Mouse (Mus musculus) forebrain, embryonic 16.5 days (tissue): Measurements from ENCODE around the gene Serpinb12. TPM values are rescaled to one million over a fixed set of nuclear protein-coding genes. Genes with fewer than 3 reads are reported as not detected.
"Not testable (repeated sequence)": the region's sequence is repeated elsewhere in the genome, so short reads cannot be mapped to it uniquely, and the experiment has no call there.

ENCODE experiments used
- ATAC-seq: fragments of 200-750 bp; cut with Nextera tagmentation; 2 replicates; pipeline ENCODE4 v1.8.0; 2017; ENCODE audit warnings: mild to moderate bottlenecking, moderate library complexity
- H3K27ac ChIP-seq: fragments of 300-500 bp; sonication (generic); 2 replicates; pipeline ENCODE4 v1.5.1; 2014; ENCODE audit warnings: low read length, control low read depth
- H3K27me3 ChIP-seq: fragments of 300-500 bp; sonication (generic); replicated peaks from 2 replicates; pipeline ENCODE4 v1.6.1; 2014; ENCODE audit warnings: low read length; ENCODE audit not compliant: control insufficient read depth, insufficient read depth
- H3K36me3 ChIP-seq: fragments of 300-500 bp; sonication (generic); 2 replicates; pipeline ENCODE4 v1.6.1; 2014; ENCODE audit not compliant: control insufficient read depth, insufficient read depth
- H3K4me1 ChIP-seq: fragments of 300-500 bp; sonication (generic); replicated peaks from 2 replicates; pipeline ENCODE4 v1.6.1; 2014; ENCODE audit warnings: low read length; ENCODE audit not compliant: control insufficient read depth, insufficient read depth
- H3K4me2 ChIP-seq: fragments of 300-500 bp; sonication (generic); 2 replicates; pipeline ENCODE4 v1.6.1; 2014; ENCODE audit warnings: mild to moderate bottlenecking, low read length, control low read depth
- H3K4me3 ChIP-seq: fragments of 300-500 bp; sonication (generic); replicated peaks from 2 replicates; pipeline ENCODE4 v1.5.1; 2014; ENCODE audit warnings: mild to moderate bottlenecking, low read length, control low read depth
- H3K9ac ChIP-seq: fragments of 300-500 bp; sonication (generic); replicated peaks from 2 replicates; pipeline ENCODE4 v1.6.1; 2014; ENCODE audit warnings: low read depth, low read length, control low read depth
- H3K9me3 ChIP-seq: fragments of 300-500 bp; sonication (generic); 2 replicates; pipeline ENCODE4 v1.6.1; 2016; ENCODE audit warnings: low read length; ENCODE audit not compliant: control insufficient read depth
- WGBS: fragments of 180-500 bp; shearing (Covaris S2); extraction: QIAGEN DNeasy Blood & Tissue Kit; methylation state at CpG from one replicate; pipeline ENCODE4 v1.1.7; 2014; 5-methylcytosine and 5-hydroxymethylcytosine counted together
- polyA plus RNA-seq: library from polyadenylated mRNA; unstranded; fragments of >200 nt; fragmentation: Nextera tagmentation; extraction: Ambion mirVana; gene quantifications from 2 replicates; pipeline ENCODE4 v1.2.1, GENCODE M21; 2015

Gene Serpinb12
- polyA plus RNA-seq = not detected in 2 replicates

GRCm38 (mm10) chr1:106934265-106934664 is at the start of gene Serpinb12:
Gene Serpinb12, plus strand, starts transcription at chr1:106934449.
- no peaks in the 10 kb centered on the region for H3K27me3 ChIP-seq
- no peak within 1 kb of the TSS for H3K4me2 ChIP-seq
- no peaks in the 10 kb centered on the region for H3K9me3 ChIP-seq
- H3K9ac ChIP-seq = no peak within 1 kb of the TSS
- H3K36me3 ChIP-seq = no peaks in the 10 kb centered on the region
- 79% methylated on average over 6 of the region's 6 CpGs for WGBS
- no peaks in the 10 kb centered on the region for H3K4me1 ChIP-seq
- no peak within 1 kb of the TSS for H3K4me3 ChIP-seq
- H3K27ac ChIP-seq = no peak within 1 kb of the TSS
- ATAC-seq = no peak

DNA sequence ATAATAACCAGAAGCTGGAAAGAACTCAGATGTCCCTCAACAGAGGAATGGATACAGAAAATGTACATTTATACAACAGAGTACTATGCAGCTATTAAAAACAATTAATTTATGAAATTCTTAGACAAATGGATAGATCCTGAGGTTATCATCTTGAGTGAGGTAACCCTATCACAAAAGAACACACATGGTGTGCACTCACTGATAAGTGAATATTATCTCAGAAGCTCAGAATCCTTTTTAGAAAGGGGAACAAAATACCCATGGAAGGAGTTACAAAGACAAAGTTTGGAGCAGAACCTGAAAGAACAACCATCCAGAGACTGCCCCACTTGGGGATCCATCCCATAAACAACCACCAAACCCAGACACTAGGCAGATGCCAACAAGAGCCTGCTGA is 39.1 kb upstream of the Serpinb12 start:
- not testable (repeated sequence) for H3K4me1 ChIP-seq, H3K27ac ChIP-seq, H3K4me3 ChIP-seq, H3K9me3 ChIP-seq, H3K36me3 ChIP-seq, H3K4me2 ChIP-seq, ATAC-seq, H3K9ac ChIP-seq, H3K27me3 ChIP-seq

DNA sequence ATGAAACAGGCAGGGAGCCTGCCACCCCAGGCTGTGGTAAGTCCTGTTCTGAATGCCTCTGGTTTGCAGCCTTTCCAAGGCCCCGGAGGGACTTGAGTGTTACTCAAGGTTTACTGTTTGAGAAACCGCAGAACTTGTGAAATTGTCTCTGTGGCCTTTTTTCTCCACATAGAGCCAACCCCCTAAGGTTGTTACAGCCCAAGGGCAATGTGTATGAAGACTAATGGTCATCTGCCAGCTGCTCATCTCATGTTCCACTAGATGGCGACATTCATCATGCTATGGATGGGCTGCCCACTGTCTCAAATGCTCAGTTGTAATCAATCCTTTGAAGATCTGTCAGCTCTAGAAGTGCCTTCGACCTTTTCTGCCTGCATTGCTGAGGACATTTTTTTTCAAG is 32.8 kb upstream of the Serpinb12 start:
- H3K36me3 ChIP-seq = no peaks in the 10 kb centered on the region
- no peak overlapping the region for H3K27ac ChIP-seq
- no peak overlapping the region for H3K9ac ChIP-seq
- no peak overlapping the region for H3K4me2 ChIP-seq
- H3K4me3 ChIP-seq = no peak overlapping the region
- H3K27me3 ChIP-seq = no peaks in the 10 kb centered on the region
- WGBS = 40% methylated on average over 4 of the region's 4 CpGs
- H3K9me3 ChIP-seq = no peaks in the 10 kb centered on the region
- no peaks in the 10 kb centered on the region for H3K4me1 ChIP-seq
- no peak for ATAC-seq

GRCm38 (mm10) chr1:106931954-106932353 is 2.3 kb upstream of the Serpinb12 start:
- Histone ChIP-seq H3K4me1 (no peaks in the 10 kb centered on the region), H3K27ac (no peak overlapping the region), H3K27me3 (no peaks in the 10 kb centered on the region), H3K4me3 (no peak overlapping the region), H3K36me3 (no peaks in the 10 kb centered on the region), H3K9ac (no peak overlapping the region), H3K4me2 (no peak overlapping the region), H3K9me3 (no peaks in the 10 kb centered on the region)
- no peak for ATAC-seq
- 87% methylated on average over 4 of the region's 4 CpGs for WGBS

DNA sequence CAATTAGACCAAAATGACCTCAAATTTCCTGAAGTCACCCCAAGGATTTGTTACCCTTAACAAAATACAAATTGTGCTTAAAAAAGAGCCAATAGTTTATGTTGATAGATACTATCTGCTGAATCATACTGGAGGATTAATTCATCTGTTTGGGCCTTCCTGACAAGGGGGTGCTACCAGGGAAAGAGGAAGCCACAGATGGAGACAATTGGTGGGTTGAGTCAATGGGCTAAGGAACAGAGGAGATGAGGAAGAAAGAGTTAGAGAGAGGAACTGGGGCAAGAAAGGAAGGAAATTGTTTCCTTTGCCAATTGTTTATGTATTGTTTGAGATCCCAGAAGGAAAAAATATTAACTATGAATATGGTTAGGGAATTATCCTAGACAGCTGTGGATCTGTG is 591 bp upstream of the Serpinb12 start:
- Histone ChIP-seq H3K36me3 (no peaks in the 10 kb centered on the region), H3K9ac (no peak overlapping the region), H3K27ac (no peak overlapping the region), H3K4me3 (no peak overlapping the region), H3K4me1 (no peaks in the 10 kb centered on the region), H3K4me2 (no peak overlapping the region), H3K27me3 (no peaks in the 10 kb centered on the region), H3K9me3 (no peaks in the 10 kb centered on the region)
- ATAC-seq = no peak

DNA sequence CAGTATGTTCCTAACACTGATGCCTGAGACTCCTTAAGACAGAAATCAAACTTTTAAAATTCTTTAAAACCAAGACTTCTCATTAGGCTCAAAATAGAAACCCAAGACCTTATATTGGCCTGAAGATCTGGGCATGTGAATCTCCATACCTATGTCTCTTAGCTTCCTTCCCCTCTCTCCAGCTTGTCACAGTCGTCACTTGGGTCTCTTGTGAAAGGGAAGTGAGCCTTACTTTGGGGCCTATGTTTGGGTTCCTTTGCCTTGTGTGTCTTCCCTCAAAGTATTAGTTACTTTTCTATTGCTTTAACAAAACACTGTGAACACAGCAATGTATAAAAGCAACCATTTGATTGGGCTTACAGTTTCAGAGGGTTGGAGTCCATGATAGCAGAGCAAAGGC is 13.0 kb downstream of the Serpinb12 start:
- ATAC-seq = no peak
- H3K36me3 ChIP-seq = no peaks in the 10 kb centered on the region
- H3K4me1 ChIP-seq = no peaks in the 10 kb centered on the region
- H3K27me3 ChIP-seq = no peaks in the 10 kb centered on the region
- WGBS = 85% methylated on average over 1 of the region's 1 CpGs
- H3K9me3 ChIP-seq = no peaks in the 10 kb centered on the region
- H3K27ac ChIP-seq = no peak overlapping the region
- H3K4me3 ChIP-seq = no peak overlapping the region
- H3K9ac ChIP-seq = no peak overlapping the region
- H3K4me2 ChIP-seq = no peak overlapping the region

- WGBS = 85% methylated on average over 3 of the region's 3 CpGs
- Histone ChIP-seq H3K4me3 (no peak overlapping the region), H3K27me3 (no peaks in the 10 kb centered on the region), H3K9me3 (no peaks in the 10 kb centered on the region), H3K4me2 (no peak overlapping the region), H3K4me1 (no peaks in the 10 kb centered on the region), H3K36me3 (no peaks in the 10 kb centered on the region), H3K27ac (no peak overlapping the region), H3K9ac (no peak overlapping the region)
- no peak for ATAC-seq
Observed at GRCm38 (mm10) chr1:106959981-106960380, 25.7 kb downstream of the Serpinb12 start.

DNA sequence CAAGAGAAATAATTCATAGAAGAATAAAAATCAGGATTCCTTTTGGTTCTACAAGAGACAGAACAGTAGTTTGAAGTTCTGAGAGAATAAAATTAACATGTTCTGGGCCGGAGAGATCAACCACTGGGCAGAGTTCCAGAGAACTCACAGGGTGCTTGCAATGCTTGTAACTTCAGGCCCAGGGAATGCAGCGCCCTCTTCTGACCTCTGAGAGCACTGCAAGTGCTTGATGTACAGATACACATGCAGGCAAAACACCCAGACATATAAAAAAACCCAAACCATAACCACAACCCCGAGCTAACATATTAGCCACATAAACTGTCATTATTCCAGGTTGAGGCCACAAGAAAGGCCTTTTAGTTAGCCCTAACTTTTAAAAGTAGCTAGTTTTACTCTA is 26.8 kb downstream of the Serpinb12 start:
- 51% methylated on average over 3 of the region's 3 CpGs for WGBS
- no peaks in the 10 kb centered on the region for H3K36me3 ChIP-seq
- no peak for ATAC-seq

GRCm38 (mm10) chr1:106980684-106981083 is 46.4 kb downstream of the Serpinb12 start, which contains the start of gene Serpinb13:
Gene Serpinb13, plus strand, starts transcription at chr1:106980984.
- Histone ChIP-seq H3K27me3 (no peaks in the 10 kb centered on the region), H3K27ac (no peak within 1 kb of the TSS), H3K36me3 (no peaks in the 10 kb centered on the region), H3K4me3 (no peak within 1 kb of the TSS), H3K9me3 (no peaks in the 10 kb centered on the region), H3K9ac (no peak within 1 kb of the TSS), H3K4me2 (no peak within 1 kb of the TSS), H3K4me1 (no peaks in the 10 kb centered on the region)
- ATAC-seq = no peak

More for the DNA sequence above, 26.8 kb downstream of the Serpinb12 start:
- H3K9me3 ChIP-seq = no peaks in the 10 kb centered on the region
- no peak overlapping the region for H3K4me2 ChIP-seq
- no peak overlapping the region for H3K27ac ChIP-seq
- H3K9ac ChIP-seq = no peak overlapping the region
- no peaks in the 10 kb centered on the region for H3K4me1 ChIP-seq
- no peaks in the 10 kb centered on the region for H3K27me3 ChIP-seq
- no peak overlapping the region for H3K4me3 ChIP-seq

- no peak overlapping the region for H3K4me2 ChIP-seq
- no peaks in the 10 kb centered on the region for H3K9me3 ChIP-seq
- no peak for ATAC-seq
- H3K4me1 ChIP-seq = no peaks in the 10 kb centered on the region
- no peaks in the 10 kb centered on the region for H3K27me3 ChIP-seq
- no peaks in the 10 kb centered on the region for H3K36me3 ChIP-seq
- no peak overlapping the region for H3K9ac ChIP-seq
- no peak overlapping the region for H3K27ac ChIP-seq
- 91% methylated on average over 1 of the region's 1 CpGs for WGBS
- no peak overlapping the region for H3K4me3 ChIP-seq
Observed at GRCm38 (mm10) chr1:106983092-106983491, 48.8 kb downstream of the Serpinb12 start.
